Mouse (Mus musculus) midbrain, embryonic 10.5 days (tissue): ENCODE measurements around the gene Krt1. TPM values are rescaled to one million over a fixed set of nuclear protein-coding genes. Genes with fewer than 3 reads are reported as not detected.

Experiments used
- DNase-seq: peaks from one replicate; pipeline ENCODE4 v3.0.0-alpha.2; 2017; ENCODE audit warnings: low spot score
- H3K27ac ChIP-seq: fragments of 300-500 bp; sonication (generic); replicated peaks from 2 replicates; pipeline ENCODE4 v1.5.1; 2016; ENCODE audit warnings: mild to moderate bottlenecking
- H3K27me3 ChIP-seq: fragments of 300-500 bp; sonication (generic); 2 replicates; pipeline ENCODE4 v1.6.1; 2016; ENCODE audit warnings: low read depth, mild to moderate bottlenecking; ENCODE audit not compliant: poor library complexity, severe bottlenecking
- H3K36me3 ChIP-seq: fragments of 300-500 bp; sonication (generic); 2 replicates; pipeline ENCODE4 v1.6.1; 2016; ENCODE audit warnings: mild to moderate bottlenecking, moderate library complexity
- H3K4me1 ChIP-seq: fragments of 300-500 bp; sonication (generic); 2 replicates; pipeline ENCODE4 v1.6.1; 2016
- H3K4me3 ChIP-seq: fragments of 300-500 bp; sonication (generic); 2 replicates; pipeline ENCODE4 v1.5.1; 2016; ENCODE audit warnings: mild to moderate bottlenecking, moderate library complexity
- H3K9me3 ChIP-seq: fragments of 300-500 bp; sonication (generic); replicated peaks from 2 replicates; pipeline ENCODE4 v1.6.1; 2016; ENCODE audit warnings: mild to moderate bottlenecking
- WGBS: fragments of 180-500 bp; shearing (Covaris S2); methylation state at CpG from one replicate; pipeline ENCODE4 v1.1.7; 2016; 5-methylcytosine and 5-hydroxymethylcytosine counted together
- polyA plus RNA-seq: library from polyadenylated mRNA; unstranded; fragments of >200 nt; fragmentation: Nextera tagmentation; extraction: Ambion mirVana; gene quantifications from 2 replicates; pipeline ENCODE4 v1.2.1, GENCODE M21; 2016

Gene Krt1
- 1.1 and 1.2 TPM in 2 replicates for polyA plus RNA-seq

DNA sequence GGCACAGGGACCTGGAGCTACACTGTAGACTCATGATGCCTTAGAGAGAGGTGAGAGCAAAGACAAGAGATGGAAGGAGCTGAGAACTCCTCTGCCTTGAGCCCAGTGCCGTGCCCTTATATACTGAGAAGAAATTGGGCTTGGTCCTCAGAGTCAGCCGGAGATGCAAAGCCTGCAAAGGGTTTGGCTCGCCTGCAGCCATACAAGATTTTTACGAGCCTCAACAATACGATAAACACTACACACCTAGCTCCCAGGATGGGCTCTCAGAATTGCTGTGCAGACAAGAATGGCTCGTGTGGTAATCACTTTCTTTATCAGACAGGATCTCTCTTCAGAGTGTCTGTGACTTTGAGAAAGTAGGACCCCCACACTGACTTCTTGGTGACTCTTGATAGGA is at the start of gene Krt1:
TSS of gene Krt1 (minus strand) at position 101 of the 400 bp plus-strand sequence.
- H3K4me3 ChIP-seq = no peak within 1 kb of the TSS
- no peaks in the 10 kb centered on the region for H3K9me3 ChIP-seq
- H3K36me3 ChIP-seq = no peaks in the 10 kb centered on the region
- no peak for DNase-seq
- H3K27ac ChIP-seq = no peak within 1 kb of the TSS
- H3K27me3 ChIP-seq = peaks cover 56% of the 10 kb centered on the region
- 87% methylated on average over 6 of the region's 6 CpGs for whole genome bisulfite sequencing
- H3K4me1 ChIP-seq = peaks cover 32% of the 10 kb centered on the region

DNA sequence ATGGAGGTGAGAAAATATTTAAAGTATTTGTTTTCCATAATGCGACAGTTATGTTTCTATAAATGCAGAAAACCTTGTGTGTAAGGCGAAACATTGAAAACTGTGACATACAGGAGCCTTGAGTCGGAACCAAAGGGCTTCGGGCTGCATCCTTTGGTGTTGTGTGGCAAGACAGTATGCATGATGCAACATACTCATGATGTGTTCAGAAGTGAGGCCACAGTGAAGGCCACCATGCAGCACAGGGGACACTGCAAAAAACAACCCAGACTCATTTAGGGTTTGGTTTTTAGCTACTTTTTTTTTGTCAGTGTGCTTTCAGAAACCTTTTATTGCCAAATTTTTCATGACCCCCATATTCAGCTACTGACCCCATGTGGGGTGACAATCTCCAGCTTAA is 44.6 kb upstream of the Krt1 start:
- H3K9me3 ChIP-seq = no peaks in the 10 kb centered on the region
- H3K36me3 ChIP-seq = no peaks in the 10 kb centered on the region
- no peak overlapping the region for H3K27ac ChIP-seq
- no peak overlapping the region for H3K4me3 ChIP-seq
- H3K4me1 ChIP-seq = no peaks in the 10 kb centered on the region
- 91% methylated on average over 4 of the region's 4 CpGs for WGBS
- no peak for DNase-seq
- no peaks in the 10 kb centered on the region for H3K27me3 ChIP-seq

DNA sequence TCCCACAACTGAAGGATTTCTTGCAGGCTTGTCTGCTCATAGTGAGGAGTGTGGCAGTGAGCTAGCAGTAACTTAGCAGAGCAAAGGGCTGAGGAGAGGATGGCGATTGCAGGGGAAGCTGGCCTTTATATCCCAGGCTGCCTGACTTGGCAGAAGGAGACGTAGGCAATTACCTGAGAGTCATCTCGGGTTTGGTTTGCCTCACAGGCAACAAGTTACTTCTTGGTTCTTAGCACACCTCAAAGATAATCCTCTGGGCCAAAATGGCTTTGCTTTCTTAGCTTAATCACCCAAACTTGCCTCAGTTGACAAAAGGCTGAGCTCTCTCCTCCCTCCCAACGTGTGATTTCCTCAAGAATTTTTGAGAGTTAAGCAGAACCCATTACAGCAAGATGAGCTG is 42.2 kb upstream of the Krt1 start, which contains the start of gene Krt76:
TSS of gene Krt76 (minus strand) at position 101 of the 400 bp plus-strand sequence.
- no peak within 1 kb of the TSS for H3K4me3 ChIP-seq

DNA sequence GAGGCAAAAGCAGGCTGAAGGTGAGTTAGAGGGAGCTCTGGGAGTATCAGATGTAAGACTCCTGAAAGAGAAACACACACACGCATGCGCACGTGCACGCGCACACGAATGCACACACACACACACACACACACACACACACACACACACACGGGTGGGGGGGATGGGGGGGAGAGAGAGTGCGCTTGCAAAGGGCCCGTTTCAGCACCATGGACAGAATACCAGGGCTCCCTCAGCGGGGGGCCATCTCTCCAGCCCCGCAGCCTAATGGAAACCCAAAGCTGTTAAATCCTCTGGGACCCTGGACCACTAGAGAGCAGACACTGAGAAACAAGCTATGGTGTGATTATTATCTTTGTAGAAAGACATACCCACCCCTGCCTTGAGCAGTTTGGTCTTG is 29.2 kb upstream of the Krt1 start:
- Histone ChIP-seq H3K27ac (no peak overlapping the region), H3K27me3 (no peaks in the 10 kb centered on the region), H3K4me3 (no peak overlapping the region), H3K4me1 (no peaks in the 10 kb centered on the region), H3K36me3 (no peaks in the 10 kb centered on the region), H3K9me3 (no peaks in the 10 kb centered on the region)
- WGBS = 20% methylated on average over 10 of the region's 11 CpGs
- peak; percentile 15 for DNase-seq

More for the DNA sequence above, 42.2 kb upstream of the Krt1 start, which contains the start of gene Krt76:
- H3K9me3 ChIP-seq = no peaks in the 10 kb centered on the region
- no peaks in the 10 kb centered on the region for H3K27me3 ChIP-seq
- H3K27ac ChIP-seq = no peak within 1 kb of the TSS
- WGBS = 58% methylated on average over 4 of the region's 4 CpGs
- no peak for DNase-seq
- H3K36me3 ChIP-seq = no peaks in the 10 kb centered on the region
- H3K4me1 ChIP-seq = no peaks in the 10 kb centered on the region

DNA sequence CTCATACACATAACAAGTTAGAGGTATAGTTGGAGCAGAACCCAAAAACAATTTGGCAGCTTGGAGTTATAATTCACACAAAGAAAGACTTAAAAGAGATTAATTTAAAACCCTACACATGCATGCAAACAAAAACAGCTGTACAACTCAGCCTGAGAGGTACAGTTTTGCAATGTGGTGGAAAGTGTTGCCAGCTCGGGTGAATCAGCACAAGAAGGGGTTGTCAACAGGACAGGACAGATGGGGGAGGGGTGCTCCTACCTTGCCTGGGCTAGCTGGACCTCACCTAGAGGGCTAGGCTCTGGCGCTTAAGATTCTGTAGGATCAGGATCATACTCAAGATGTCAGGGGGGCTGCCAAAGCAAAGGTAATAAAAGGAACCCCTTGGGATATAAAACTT is 27.4 kb upstream of the Krt1 start:
- DNase-seq = no peak

DNA sequence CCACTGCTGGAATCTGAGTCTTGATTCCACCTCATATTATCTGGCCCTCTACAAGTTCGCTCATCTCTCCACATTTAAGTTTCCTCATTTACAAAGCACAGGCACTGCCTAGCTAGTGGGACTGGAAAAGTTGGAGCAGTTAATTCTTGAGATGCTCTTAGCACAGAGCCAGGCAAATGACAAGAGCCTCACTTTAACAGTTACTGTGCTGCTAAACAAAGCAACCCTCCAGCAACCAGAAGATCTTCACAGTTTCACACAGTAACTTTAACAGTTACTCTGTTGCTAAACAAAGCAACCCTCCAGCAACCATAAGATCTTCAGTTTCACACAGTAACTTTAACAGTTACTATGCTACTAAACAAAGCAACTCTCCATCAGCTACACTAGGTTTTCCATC is 23.8 kb upstream of the Krt1 start:
- Histone ChIP-seq H3K4me3 (no peak overlapping the region), H3K9me3 (no peaks in the 10 kb centered on the region)
- WGBS = 84% methylated on average over 1 of the region's 1 CpGs

More for the DNA sequence above, 27.4 kb upstream of the Krt1 start:
- 58% methylated on average over 2 of the region's 2 CpGs for WGBS
- Histone ChIP-seq H3K36me3 (no peaks in the 10 kb centered on the region), H3K4me3 (no peak overlapping the region), H3K9me3 (no peaks in the 10 kb centered on the region), H3K27me3 (no peaks in the 10 kb centered on the region), H3K27ac (no peak overlapping the region), H3K4me1 (no peaks in the 10 kb centered on the region)

DNA sequence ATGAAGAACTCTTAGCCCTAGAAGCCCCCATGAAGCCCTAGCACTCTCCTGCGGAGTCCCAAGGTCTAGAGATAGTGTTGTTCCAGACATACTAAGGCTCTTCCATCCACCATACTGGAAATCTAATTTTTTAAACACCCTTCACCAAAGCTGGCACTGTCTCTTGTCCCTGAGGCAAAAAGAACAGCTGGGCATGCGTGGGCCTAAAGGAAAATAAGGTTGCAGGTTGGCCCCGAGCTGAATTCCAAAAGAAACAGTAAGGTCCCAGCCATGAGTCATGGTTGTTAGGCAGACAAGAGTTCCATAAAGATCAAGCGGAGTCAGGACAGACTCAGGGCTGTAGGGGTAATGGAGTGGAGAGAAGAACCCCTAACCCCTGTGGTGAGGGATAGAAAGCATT is 22.6 kb upstream of the Krt1 start:
- Histone ChIP-seq H3K4me3 (no peak overlapping the region), H3K36me3 (no peaks in the 10 kb centered on the region), H3K9me3 (no peaks in the 10 kb centered on the region), H3K27ac (no peak overlapping the region), H3K4me1 (peaks cover 6% of the 10 kb centered on the region), H3K27me3 (no peaks in the 10 kb centered on the region)
- no peak for DNase-seq
- 66% methylated on average over 4 of the region's 4 CpGs for WGBS

More for the DNA sequence above, 23.8 kb upstream of the Krt1 start:
- Histone ChIP-seq H3K36me3 (no peaks in the 10 kb centered on the region), H3K4me1 (peaks cover 3% of the 10 kb centered on the region), H3K27me3 (no peaks in the 10 kb centered on the region), H3K27ac (no peak overlapping the region)
- DNase-seq = no peak

DNA sequence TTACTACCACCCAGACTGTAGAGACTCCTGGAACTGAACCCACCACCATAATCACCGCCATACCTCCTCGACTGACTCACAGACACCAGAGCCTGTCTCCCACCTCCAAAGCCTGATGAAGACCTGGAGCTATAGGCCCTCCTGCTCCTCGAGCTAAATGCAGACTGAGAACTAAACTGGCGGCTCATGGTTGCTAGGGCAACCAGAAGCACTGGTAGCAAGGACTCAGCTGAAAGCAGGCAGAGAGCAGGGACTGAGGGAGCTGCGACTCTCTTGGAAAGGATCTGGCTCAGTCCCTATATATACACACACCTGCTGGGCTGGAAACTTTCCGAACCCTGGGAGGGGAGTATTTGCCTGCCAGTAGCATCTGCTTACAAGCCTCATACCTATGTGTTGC is 18.8 kb upstream of the Krt1 start, which contains the start of gene Krt77:
TSS of gene Krt77 (minus strand) at position 275 of the 400 bp plus-strand sequence.
- no peak within 1 kb of the TSS for H3K4me3 ChIP-seq
- H3K9me3 ChIP-seq = no peaks in the 10 kb centered on the region
- DNase-seq = no peak
- 36% methylated on average over 6 of the region's 6 CpGs for WGBS
- H3K4me1 ChIP-seq = peaks cover 6% of the 10 kb centered on the region
- no peaks in the 10 kb centered on the region for H3K27me3 ChIP-seq
- no peaks in the 10 kb centered on the region for H3K36me3 ChIP-seq
- H3K27ac ChIP-seq = no peak within 1 kb of the TSS

DNA sequence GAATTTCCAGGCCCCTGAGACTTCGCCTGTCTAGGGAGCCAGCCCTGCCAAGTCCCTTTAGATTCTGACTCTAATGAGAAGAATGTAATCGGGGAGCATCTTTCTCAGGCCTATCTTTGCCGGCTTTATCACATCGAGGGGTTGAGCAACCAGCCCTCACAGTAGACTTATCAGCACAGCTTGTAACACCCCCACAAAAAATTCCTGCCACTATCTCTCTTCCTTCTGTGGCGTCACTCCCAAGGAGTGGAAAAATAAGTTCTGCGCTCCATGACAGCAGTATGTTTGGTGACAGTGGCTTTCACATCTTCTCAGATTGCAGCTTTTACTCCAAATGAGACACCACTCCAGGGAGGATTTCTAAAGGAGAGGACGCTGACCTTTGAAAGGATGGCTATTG is 16.2 kb upstream of the Krt1 start:
- Histone ChIP-seq H3K27me3 (no peaks in the 10 kb centered on the region), H3K4me3 (no peak overlapping the region), H3K27ac (no peak overlapping the region), H3K36me3 (no peaks in the 10 kb centered on the region), H3K9me3 (no peaks in the 10 kb centered on the region), H3K4me1 (peaks cover 6% of the 10 kb centered on the region)
- DNase-seq = no peak
- 86% methylated on average over 7 of the region's 7 CpGs for WGBS

DNA sequence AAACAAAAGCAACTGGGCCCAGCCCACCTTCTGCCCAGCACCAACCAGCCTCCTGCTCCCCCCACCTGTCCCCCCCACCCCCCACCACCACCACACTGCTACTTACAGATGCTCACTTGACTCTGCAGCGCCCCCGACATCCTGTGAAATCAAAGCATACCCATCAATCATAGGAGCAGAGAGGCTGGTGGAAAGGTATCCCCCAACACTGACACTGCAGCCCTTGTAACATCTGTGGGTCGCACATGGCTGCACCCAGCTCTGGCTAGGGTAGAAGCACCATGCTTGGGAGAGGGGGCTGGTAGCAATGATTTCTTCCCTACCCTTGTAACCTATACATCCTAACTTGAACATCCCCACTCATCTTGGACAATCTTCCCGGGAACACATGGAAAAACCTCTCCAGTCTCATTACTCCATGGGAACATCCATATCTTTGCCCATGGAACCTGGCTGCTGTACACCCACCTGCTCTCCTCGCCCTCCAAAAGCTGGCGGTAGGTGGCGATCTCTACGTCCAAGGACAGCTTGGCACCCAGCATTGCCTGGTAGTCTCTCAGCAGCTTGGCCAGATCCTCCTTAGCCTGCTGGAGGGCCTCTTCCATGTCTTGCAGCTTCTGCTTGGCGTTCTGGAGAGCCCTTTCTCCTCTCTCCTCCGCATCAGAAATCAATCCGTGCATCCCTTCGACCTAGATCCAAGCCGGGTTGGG is 10.0 kb upstream of the Krt1 start:
- peak; percentile 13 for DNase-seq
- 59% methylated on average over 13 of the region's 13 CpGs for WGBS
- H3K27ac ChIP-seq = no peak overlapping the region
- H3K4me1 ChIP-seq = peaks cover 23% of the 10 kb centered on the region
- no peaks in the 10 kb centered on the region for H3K36me3 ChIP-seq
- H3K27me3 ChIP-seq = peaks cover 53% of the 10 kb centered on the region
- no peaks in the 10 kb centered on the region for H3K9me3 ChIP-seq
- peak overlapping the region; percentile 67 for H3K4me3 ChIP-seq

DNA sequence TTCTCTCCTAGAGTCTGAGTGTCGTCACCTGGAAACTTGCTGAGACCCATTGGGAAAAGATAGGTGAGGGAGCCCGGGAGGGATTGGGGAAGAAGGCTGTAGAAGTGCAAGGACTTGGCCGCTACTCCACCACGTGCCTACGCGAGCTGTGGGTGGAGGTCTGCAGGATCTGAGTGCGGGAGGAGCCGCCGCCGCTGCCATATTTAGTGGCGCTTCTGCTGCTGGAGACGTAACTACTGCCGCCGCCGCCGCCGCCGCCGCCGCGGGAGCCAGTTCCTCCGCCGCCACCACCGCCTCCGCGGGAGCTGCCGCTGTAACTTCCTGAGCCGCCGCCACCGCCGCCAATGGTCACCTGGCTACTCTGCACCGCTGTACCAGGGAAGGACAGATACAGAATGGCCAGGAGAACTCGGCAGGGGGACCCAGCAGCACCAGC is 9.2 kb upstream of the Krt1 start:
- H3K9me3 ChIP-seq = no peaks in the 10 kb centered on the region
- under 1% methylated on average over 33 of the region's 33 CpGs for WGBS
- H3K36me3 ChIP-seq = no peaks in the 10 kb centered on the region
- DNase-seq = peak; percentile 71
- peak overlapping the region; percentile 67 for H3K4me3 ChIP-seq
- H3K27me3 ChIP-seq = peaks cover 61% of the 10 kb centered on the region
- H3K4me1 ChIP-seq = peaks cover 25% of the 10 kb centered on the region
- H3K27ac ChIP-seq = peak overlapping the region; percentile 80

DNA sequence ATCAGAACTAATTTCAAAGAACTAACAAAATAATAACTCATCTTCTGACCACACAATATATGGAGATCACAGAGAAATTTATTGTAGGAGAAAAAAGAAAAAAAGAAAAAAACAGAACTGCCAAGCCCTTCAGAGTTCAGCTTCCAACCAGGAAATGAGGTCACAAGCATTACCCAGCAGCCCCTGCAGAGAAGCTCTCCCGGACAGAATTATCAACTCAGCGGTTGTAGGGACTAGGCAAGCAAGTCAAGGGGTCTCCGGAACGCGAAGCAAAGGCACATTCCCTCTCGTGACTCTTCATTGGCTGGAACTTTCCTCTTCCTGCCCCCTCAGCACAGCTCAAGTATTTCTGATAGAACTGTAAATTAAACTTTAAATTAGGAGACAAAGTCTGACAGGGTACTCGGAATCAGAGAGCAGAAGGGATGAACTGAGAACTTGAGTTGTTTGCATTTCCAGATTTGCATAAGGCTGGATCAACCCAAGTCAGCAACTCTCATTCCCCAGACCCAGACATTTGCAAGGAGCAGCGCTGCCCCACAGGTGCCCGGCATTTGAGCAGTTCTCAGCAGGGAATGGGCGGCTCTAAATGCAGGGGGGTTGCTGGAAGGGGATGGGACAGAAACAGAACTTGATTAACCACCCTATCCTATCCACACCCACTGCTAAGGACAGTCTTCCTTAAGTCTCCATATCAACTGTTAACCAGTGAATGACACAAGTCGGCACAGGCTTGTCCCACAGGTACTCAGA is 8.3 kb upstream of the Krt1 start:
- WGBS = 6% methylated on average over 11 of the region's 11 CpGs
- Histone ChIP-seq H3K27me3 (peaks cover 70% of the 10 kb centered on the region), H3K27ac (no peak overlapping the region), H3K4me3 (peak overlapping the region; percentile 67), H3K36me3 (no peaks in the 10 kb centered on the region), H3K9me3 (no peaks in the 10 kb centered on the region), H3K4me1 (peaks cover 34% of the 10 kb centered on the region)
- peak; percentile 28 for DNase-seq

DNA sequence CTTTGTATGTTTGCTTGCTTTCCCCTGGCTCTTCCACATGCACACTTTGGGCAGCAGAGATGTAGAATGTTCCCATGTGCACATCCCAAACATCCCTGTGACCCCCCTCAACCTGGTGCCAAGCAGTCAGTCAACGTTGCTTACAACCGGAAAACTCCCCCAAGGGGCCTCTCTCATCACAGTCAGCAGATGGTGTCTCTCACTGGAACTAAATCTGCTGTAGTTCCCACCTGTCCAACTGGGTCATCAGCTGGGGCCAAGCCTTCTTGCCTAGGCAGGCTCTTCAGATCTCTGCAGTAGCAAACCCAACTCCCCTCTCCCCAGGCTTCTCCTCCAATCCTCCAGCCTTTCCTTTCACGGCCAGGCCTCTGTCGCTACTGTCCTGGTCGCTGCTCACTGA is 6.1 kb upstream of the Krt1 start:
- Histone ChIP-seq H3K4me3 (no peak overlapping the region), H3K4me1 (peaks cover 45% of the 10 kb centered on the region), H3K27me3 (peaks cover 85% of the 10 kb centered on the region), H3K27ac (no peak overlapping the region), H3K9me3 (no peaks in the 10 kb centered on the region), H3K36me3 (no peaks in the 10 kb centered on the region)
- DNase-seq = no peak
- WGBS = 67% methylated on average over 5 of the region's 5 CpGs
